In the genomic region with DNA sequence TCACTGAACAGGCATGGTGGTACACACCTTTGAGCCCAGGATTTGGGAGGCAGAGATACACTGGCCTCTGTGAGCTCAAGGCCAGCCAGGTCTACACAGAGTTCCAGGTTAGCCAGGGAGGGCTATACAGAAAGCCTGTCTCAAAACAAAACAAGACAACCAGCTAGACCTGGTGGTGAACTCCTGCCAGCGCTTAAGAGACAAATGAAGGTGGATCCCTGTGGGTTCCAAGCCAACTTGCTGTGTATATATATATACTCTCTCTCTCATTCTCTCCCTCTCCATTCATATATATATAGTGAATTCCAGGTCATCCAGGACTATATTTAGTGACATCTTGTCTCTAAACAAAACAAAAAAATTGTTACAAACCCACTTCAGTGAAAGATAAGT, we compare ENCODE assay signal across 8 mouse cellular contexts. TPM values are rescaled to one million over a fixed set of nuclear protein-coding genes. Genes with fewer than 3 reads are reported as not detected.
A peak's percentile ranks its signal among the peaks of the same experiment; 100 is the strongest.
DNase-seq lines count a peak whose midpoint lies in the region; ATAC-seq and TF ChIP-seq lines count a peak whose summit lies in the region.

No protein-coding gene starts in this region.

- H3K4me3 ChIP-seq in gastrocnemius, adult 2 months, result peak overlapping the region; percentile 90
- H3K4me3 ChIP-seq in forebrain, embryonic 14.5 days (ENCODE audit: low read depth, low read length), result peak overlapping the region; percentile 77
- H3K4me3 ChIP-seq in liver, embryonic 15.5 days (replicated peaks), result peak overlapping the region; percentile 92

- no peaks in the 10 kb centered on the region for H3K27me3 ChIP-seq in forebrain, embryonic 14.5 days (replicated peaks; ENCODE audit: control insufficient read depth, insufficient read depth, low read length)
- no peaks in the 10 kb centered on the region for H3K27me3 ChIP-seq in liver, embryonic 15.5 days

- H3K4me1 ChIP-seq in forebrain, embryonic 14.5 days (ENCODE audit: control insufficient read depth, insufficient read depth, low read length), result peaks cover 8% of the 10 kb centered on the region; the same call in 1 of the 2 replicates
- H3K4me1 ChIP-seq in liver, embryonic 15.5 days (replicated peaks), result peaks cover 39% of the 10 kb centered on the region

- 55% methylated on average over 1 of the region's 1 CpGs for WGBS in forebrain, embryonic 14.5 days
- 48% methylated on average over 1 of the region's 1 CpGs for WGBS in liver, embryonic 15.5 days (ENCODE audit: insufficient replicate concordance)

- no peak for TF ChIP-seq CTCF in gastrocnemius, adult 2 months (IDR thresholded peaks at IDR 0.05)

- ATAC-seq in forebrain, embryonic 14.5 days, result no peak
- ATAC-seq in liver, embryonic 15.5 days (ENCODE audit: insufficient read depth), result no peak

- no peak for DNase-seq in gastrocnemius, adult 2 months
- DNase-seq in gastrocnemius, postnatal 36 days, result no peak
- DNase-seq in 416B (ENCODE audit: low read depth) (peak; percentile 21), adipocyte (ENCODE audit: low spot score) (no peak)
- no peak for DNase-seq in forebrain, embryonic 14.5 days (ENCODE audit: low spot score)
- DNase-seq in embryo, embryonic 10.5 days (ENCODE audit: low spot score), result no peak
- DNase-seq in ovary, postnatal 14 days (ENCODE audit: low spot score), result no peak

- H3K4me2 ChIP-seq in forebrain, embryonic 14.5 days (ENCODE audit: low read length), result peak overlapping the region; percentile 62
- H3K4me2 ChIP-seq in liver, embryonic 15.5 days, result peak overlapping the region; percentile 78

- H3K36me3 ChIP-seq in forebrain, embryonic 14.5 days (ENCODE audit: control insufficient read depth, insufficient read depth, low read length), result peaks cover 19% of the 10 kb centered on the region; the same call in 1 of the 2 replicates
- peaks cover 43% of the 10 kb centered on the region for H3K36me3 ChIP-seq in liver, embryonic 15.5 days (replicated peaks)

- H3K27ac ChIP-seq in gastrocnemius, adult 2 months, result peak overlapping the region; percentile 32; the same call in 1 of the 2 replicates
- no peak overlapping the region for H3K27ac ChIP-seq in forebrain, embryonic 14.5 days (ENCODE audit: low read depth, low read length)
- H3K27ac ChIP-seq in liver, embryonic 15.5 days (replicated peaks), result peak overlapping the region; percentile 90

- H3K9me3 ChIP-seq in forebrain, embryonic 14.5 days (replicated peaks; ENCODE audit: control insufficient read depth, low read length), result no peaks in the 10 kb centered on the region
- no peaks in the 10 kb centered on the region for H3K9me3 ChIP-seq in liver, embryonic 15.5 days (replicated peaks)

- peak overlapping the region; percentile 78 for H3K9ac ChIP-seq in forebrain, embryonic 14.5 days (ENCODE audit: low read length)
- H3K9ac ChIP-seq in liver, embryonic 15.5 days, result peak overlapping the region; percentile 89

- intact Hi-C loops in gastrocnemius, adult 2 months (cut with DNase I), result no loop called here
- intact Hi-C loops in gastrocnemius, postnatal 36 days (cut with DNase I), result no loop called here

RNA-seq across cellular contexts. Expression of gene Acot8, which starts 0.8 kb away (rescaled TPM):
- total RNA-seq in gastrocnemius, adult 2 months (2021), result 1 to 10 TPM; 7.9 to 8.6 TPM
- 1 to 10 TPM; 6.9 to 8.6 TPM for total RNA-seq in gastrocnemius, postnatal 36 days (2021)
- 12.0 and 14.3 TPM in 2 replicates for polyA plus RNA-seq in forebrain, embryonic 14.5 days (2014; fragmentation: Nextera tagmentation; extraction: Ambion mirVana)
- 20.3 and 21.3 TPM in 2 replicates for polyA plus RNA-seq in liver, embryonic 15.5 days (2015; fragmentation: Nextera tagmentation; extraction: Ambion mirVana)

RNA-seq across cellular contexts. Expression of gene Zswim3, which starts 1.0 kb away (rescaled TPM):
- 1 to 10 TPM; 1.2 to 1.4 TPM for total RNA-seq in gastrocnemius, adult 2 months (2021)
- total RNA-seq in gastrocnemius, postnatal 36 days (2021), result 1 to 10 TPM; 1.2 TPM
- polyA plus RNA-seq in forebrain, embryonic 14.5 days (2014; fragmentation: Nextera tagmentation; extraction: Ambion mirVana), result 13.0 and 15.0 TPM in 2 replicates
- 4.3 and 5.5 TPM in 2 replicates for polyA plus RNA-seq in liver, embryonic 15.5 days (2015; fragmentation: Nextera tagmentation; extraction: Ambion mirVana)

RNA-seq across cellular contexts. Expression of gene Snx21, which starts 18.3 kb away (rescaled TPM):
- 10 to 100 TPM; 20.6 to 25.6 TPM for total RNA-seq in gastrocnemius, adult 2 months (2021)
- 10 to 100 TPM; 18.1 to 20.8 TPM for total RNA-seq in gastrocnemius, postnatal 36 days (2021)
- polyA plus RNA-seq in forebrain, embryonic 14.5 days (2014; fragmentation: Nextera tagmentation; extraction: Ambion mirVana), result 20.4 and 22.8 TPM in 2 replicates
- polyA plus RNA-seq in liver, embryonic 15.5 days (2015; fragmentation: Nextera tagmentation; extraction: Ambion mirVana), result 5.6 and 7.9 TPM in 2 replicates

RNA-seq across cellular contexts. Expression of gene Zswim1, which starts 18.6 kb away (rescaled TPM):
- total RNA-seq in gastrocnemius, adult 2 months (2021), result 1 to 10 TPM; 4.6 to 4.9 TPM
- 1 to 10 TPM; 3.0 to 4.6 TPM for total RNA-seq in gastrocnemius, postnatal 36 days (2021)
- polyA plus RNA-seq in forebrain, embryonic 14.5 days (2014; fragmentation: Nextera tagmentation; extraction: Ambion mirVana), result 19.5 and 23.5 TPM in 2 replicates
- 4.4 TPM in 2 replicates for polyA plus RNA-seq in liver, embryonic 15.5 days (2015; fragmentation: Nextera tagmentation; extraction: Ambion mirVana)

RNA-seq across cellular contexts. Expression of gene Tnnc2, which starts 24.1 kb away (rescaled TPM):
- over 10,000 TPM; 14,820 to 17,621 TPM for total RNA-seq in gastrocnemius, adult 2 months (2021)
- total RNA-seq in gastrocnemius, postnatal 36 days (2021), result over 10,000 TPM; 16,945 to 17,744 TPM
- polyA plus RNA-seq in forebrain, embryonic 14.5 days (2014; fragmentation: Nextera tagmentation; extraction: Ambion mirVana), result not detected in 2 replicates
- 27.2 and 51.1 TPM in 2 replicates for polyA plus RNA-seq in liver, embryonic 15.5 days (2015; fragmentation: Nextera tagmentation; extraction: Ambion mirVana)
